Mouse (Mus musculus) liver, embryonic 14.5 days (tissue): Measurements from ENCODE around the gene Fgfr2.
A peak's percentile ranks its signal among the peaks of the same experiment; 100 is the strongest.

Experiments used
- CTCF ChIP-seq: IDR thresholded peaks from 2 replicates; pipeline ENCODE4 v1.5.1; 2016; ENCODE audit warnings: antibody characterized with exemption, low read depth, control low read depth
- EP300 ChIP-seq: IDR thresholded peaks from 2 replicates; pipeline ENCODE4 v1.6.1; 2016; ENCODE audit warnings: antibody characterized with exemption, low read depth

- TF ChIP-seq CTCF (peak; percentile 48; the same call in 1 of the 2 replicates), EP300 (no peak)
Measured at GRCm38 (mm10) chr7:132882343-132882742, 240.8 kb downstream of the Fgfr2 start.
